Mouse (Mus musculus): ENCODE results near the gene Zfp846. TPM values are rescaled to one million over a fixed set of nuclear protein-coding genes. Genes with fewer than 3 reads are reported as not detected.

The Zfp846 gene
- polyA plus RNA-seq (2014; fragmentation: Nextera tagmentation; extraction: Ambion mirVana) = 26.3 and 34.1 TPM in 2 replicates

DNA sequence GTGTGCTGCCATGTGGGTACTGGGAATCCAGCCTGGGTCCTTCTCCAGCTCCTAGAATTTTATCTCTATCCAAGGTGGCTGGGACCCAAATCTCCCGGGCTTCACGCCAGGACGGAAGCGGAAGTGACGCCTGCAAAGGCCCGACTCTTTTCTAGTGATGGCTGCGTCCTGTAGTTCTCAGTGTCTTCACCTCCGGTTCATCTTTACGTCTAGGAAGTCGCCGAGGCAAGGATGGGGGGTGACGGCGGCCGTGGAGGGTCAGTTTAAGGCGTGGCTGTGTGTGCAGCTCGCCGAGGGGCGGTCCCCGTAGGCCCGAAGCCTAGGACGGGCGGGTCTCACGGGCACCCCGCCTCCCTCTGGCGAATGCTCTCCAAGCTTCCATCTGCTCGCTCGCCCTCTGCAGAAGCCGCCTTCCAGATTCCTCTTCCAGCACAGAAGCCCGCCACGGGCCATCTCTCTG is at the start of gene Zfp846:
Gene Zfp846, plus strand, starts transcription at position 117 of the 460 bp plus-strand sequence.
- ATAC-seq (ENCODE audit: low FRiP score) = peak; percentile 98
- WGBS = 0% methylated on average over 30 of the region's 30 CpGs
- Histone ChIP-seq H3K4me2 (replicated peaks; ENCODE audit: low read depth, low read length) (peak within 1 kb of the TSS; percentile 47), H3K4me1 (replicated peaks; ENCODE audit: control insufficient read depth, insufficient read depth, low read length) (no peaks in the 10 kb centered on the region), H3K4me3 (ENCODE audit: low read depth, low read length) (peak within 1 kb of the TSS; percentile 56), H3K36me3 (ENCODE audit: control insufficient read depth, insufficient read depth, low read length) (no peaks in the 10 kb centered on the region), H3K27ac (ENCODE audit: low read depth, low read length) (peak within 1 kb of the TSS; percentile 86), H3K9ac (ENCODE audit: low read depth, low read length) (peak within 1 kb of the TSS; percentile 71), H3K27me3 (ENCODE audit: control insufficient read depth, insufficient read depth, low read length) (peaks cover 6% of the 10 kb centered on the region), H3K9me3 (ENCODE audit: control insufficient read depth, low read length) (no peaks in the 10 kb centered on the region)
- peak; percentile 97 for DNase-seq (ENCODE audit: low spot score)

DNA sequence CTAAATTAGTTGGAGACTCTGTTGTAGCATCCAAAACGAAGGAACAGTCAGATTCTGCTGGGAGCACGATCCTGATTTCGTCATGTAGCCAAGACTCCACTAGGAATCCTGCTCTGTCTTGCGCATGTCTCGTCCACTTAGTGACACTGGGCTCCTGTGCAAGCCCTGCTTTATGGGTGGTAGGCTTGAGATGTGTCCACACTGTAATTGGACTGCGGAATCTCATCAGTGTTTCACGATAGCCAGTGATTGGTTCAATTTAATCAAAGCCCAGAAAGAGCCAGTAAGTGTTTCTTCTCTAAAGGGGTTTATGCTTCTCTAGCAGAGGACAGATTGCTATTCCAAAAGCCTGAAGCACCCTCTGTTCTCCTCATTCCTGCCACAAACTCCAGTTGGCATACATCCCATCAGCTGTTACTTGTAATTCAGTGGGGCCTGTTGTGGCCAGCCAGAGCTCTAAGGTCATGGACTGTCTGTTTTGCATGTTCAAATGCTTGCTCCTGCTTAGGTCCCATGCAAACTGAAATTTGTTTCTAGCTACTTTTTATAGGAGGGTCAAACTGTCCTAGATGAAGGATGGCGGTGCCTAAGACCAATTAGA is 46.7 kb upstream of the Zfp846 start:
- DNase-seq (ENCODE audit: low spot score) = no peak
- H3K4me1 ChIP-seq (replicated peaks; ENCODE audit: control insufficient read depth, insufficient read depth, low read length) = no peaks in the 10 kb centered on the region
- no peak overlapping the region for H3K9ac ChIP-seq (ENCODE audit: low read depth, low read length)
- ATAC-seq (ENCODE audit: low FRiP score) = no peak
- no peak overlapping the region for H3K27ac ChIP-seq (ENCODE audit: low read depth, low read length)
- no peak overlapping the region for H3K4me2 ChIP-seq (replicated peaks; ENCODE audit: low read depth, low read length)
- WGBS = 83% methylated on average over 8 of the region's 8 CpGs
- H3K9me3 ChIP-seq (ENCODE audit: control insufficient read depth, low read length) = no peaks in the 10 kb centered on the region
- H3K36me3 ChIP-seq (ENCODE audit: control insufficient read depth, insufficient read depth, low read length) = no peaks in the 10 kb centered on the region
- H3K27me3 ChIP-seq (ENCODE audit: control insufficient read depth, insufficient read depth, low read length) = peaks cover 4% of the 10 kb centered on the region; the same call in 1 of the 2 replicates
- H3K4me3 ChIP-seq (ENCODE audit: low read depth, low read length) = no peak overlapping the region

DNA sequence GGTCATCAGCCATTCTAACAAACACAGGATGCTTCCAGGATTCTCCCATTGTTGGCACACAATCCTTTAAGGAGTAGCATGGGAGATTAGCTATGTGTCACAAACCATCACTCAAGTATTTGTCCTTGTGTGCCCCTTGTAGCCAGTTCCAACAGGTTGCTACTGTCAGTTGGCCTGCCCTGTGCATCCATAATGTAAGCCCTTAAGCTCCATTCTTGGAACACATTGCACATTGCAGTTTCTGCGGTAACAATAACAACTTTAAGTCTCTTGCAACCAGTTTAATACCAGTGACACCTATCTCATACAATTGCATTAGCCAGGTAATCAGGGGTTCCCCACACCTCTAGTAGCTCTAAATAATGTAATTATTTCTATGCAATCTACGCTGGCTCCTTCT is 44.5 kb upstream of the Zfp846 start:
- Histone ChIP-seq H3K4me2 (replicated peaks; ENCODE audit: low read depth, low read length) (no peak overlapping the region), H3K27me3 (ENCODE audit: control insufficient read depth, insufficient read depth, low read length) (peaks cover 3% of the 10 kb centered on the region; the same call in 1 of the 2 replicates), H3K36me3 (ENCODE audit: control insufficient read depth, insufficient read depth, low read length) (no peaks in the 10 kb centered on the region), H3K9me3 (ENCODE audit: control insufficient read depth, low read length) (no peaks in the 10 kb centered on the region), H3K9ac (ENCODE audit: low read depth, low read length) (no peak overlapping the region), H3K4me3 (ENCODE audit: low read depth, low read length) (no peak overlapping the region), H3K4me1 (replicated peaks; ENCODE audit: control insufficient read depth, insufficient read depth, low read length) (no peaks in the 10 kb centered on the region), H3K27ac (ENCODE audit: low read depth, low read length) (no peak overlapping the region)
- WGBS = 91% methylated on average over 2 of the region's 2 CpGs
- ATAC-seq (ENCODE audit: low FRiP score) (no peak), DNase-seq (ENCODE audit: low spot score) (no peak)

DNA sequence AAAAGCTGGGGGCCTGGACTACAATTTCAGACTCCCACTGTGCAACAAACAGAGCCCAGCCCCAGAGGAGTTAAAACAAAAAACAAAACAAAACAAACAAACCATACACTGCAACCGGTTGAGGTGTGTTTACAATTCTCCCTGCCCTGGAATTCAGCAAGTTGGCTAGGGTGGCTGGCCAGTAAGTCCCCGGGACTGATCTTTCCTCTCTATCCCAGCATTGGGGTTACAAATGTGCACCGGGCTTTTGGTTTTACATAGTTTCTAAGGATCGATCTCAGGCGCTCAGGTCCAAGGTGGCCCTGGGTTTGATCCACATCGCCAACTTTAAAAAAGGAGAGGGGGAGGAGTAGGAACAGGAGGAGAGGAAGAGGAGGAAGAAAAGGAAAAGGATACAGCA is 37.6 kb upstream of the Zfp846 start:
- Histone ChIP-seq H3K4me3 (ENCODE audit: low read depth, low read length) (no peak overlapping the region), H3K36me3 (ENCODE audit: control insufficient read depth, insufficient read depth, low read length) (no peaks in the 10 kb centered on the region), H3K4me2 (replicated peaks; ENCODE audit: low read depth, low read length) (no peak overlapping the region), H3K4me1 (replicated peaks; ENCODE audit: control insufficient read depth, insufficient read depth, low read length) (no peaks in the 10 kb centered on the region), H3K27me3 (ENCODE audit: control insufficient read depth, insufficient read depth, low read length) (no peaks in the 10 kb centered on the region), H3K9ac (ENCODE audit: low read depth, low read length) (no peak overlapping the region), H3K9me3 (ENCODE audit: control insufficient read depth, low read length) (no peaks in the 10 kb centered on the region), H3K27ac (ENCODE audit: low read depth, low read length) (no peak overlapping the region)
- ATAC-seq (ENCODE audit: low FRiP score) (no peak; the same call in 1 of the 2 replicates), DNase-seq (ENCODE audit: low spot score) (no peak)
- 26% methylated on average over 6 of the region's 6 CpGs for WGBS

DNA sequence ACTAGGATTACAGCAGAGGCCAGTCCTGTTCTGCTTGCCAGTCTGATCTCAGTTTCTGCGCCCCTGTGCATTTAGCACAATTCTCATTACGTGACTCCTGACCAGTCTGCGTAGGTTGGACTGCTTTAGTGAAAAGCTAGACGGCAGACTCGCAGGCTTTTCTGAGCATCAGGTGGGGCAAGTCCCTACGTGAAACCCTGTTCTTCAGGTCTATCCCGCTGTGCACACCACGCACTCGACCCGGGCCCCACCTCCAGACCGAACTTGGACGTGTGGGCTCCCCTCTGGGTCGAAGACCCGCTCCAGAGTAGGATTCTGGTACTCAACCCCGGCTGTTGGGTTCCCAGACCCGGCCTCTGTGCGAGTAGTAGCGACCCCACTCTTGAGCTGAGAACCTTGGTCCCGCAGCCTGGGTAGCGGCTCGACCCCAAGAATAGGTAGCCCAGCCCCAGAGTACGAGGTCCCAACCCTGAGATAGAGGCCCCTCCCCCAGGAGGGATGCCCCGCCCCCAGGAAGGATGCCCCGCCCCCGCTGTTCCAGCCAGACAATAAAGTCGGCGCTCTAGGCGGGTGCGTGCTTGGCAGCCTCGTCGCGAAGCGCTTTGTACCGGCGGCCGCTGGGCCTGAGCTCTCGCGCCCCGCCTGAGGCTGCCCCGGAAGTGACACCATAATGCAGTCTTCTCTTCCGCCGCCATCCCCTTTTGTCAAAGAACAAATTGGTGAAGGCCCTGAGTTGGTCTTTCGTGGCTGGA is 36.8 kb upstream of the Zfp846 start:
- 2% methylated on average over 43 of the region's 43 CpGs for WGBS
- H3K9ac ChIP-seq (ENCODE audit: low read depth, low read length) = peak overlapping the region; percentile 66
- peak; percentile 97 for ATAC-seq (ENCODE audit: low FRiP score)

DNA sequence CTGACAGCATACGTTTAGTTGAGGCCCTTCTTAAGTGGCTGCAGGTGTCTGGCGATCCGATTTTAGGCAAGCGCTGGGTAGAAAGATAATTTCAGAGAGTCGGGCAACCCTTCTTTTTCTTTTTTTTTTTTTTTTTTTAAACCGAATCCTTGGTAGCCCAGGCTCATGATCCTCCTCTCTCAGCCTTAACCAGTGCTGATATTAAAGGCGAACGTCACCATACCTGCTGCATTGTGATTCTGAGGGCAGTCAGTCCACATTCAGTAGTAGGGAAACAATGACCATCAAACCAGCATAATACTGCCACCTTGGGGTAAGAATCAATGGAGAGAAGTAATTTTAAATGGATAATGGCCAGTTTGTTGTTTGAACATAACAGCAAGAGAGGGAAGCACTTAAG is 35.9 kb upstream of the Zfp846 start:
- Histone ChIP-seq H3K27ac (ENCODE audit: low read depth, low read length) (peak overlapping the region; percentile 90), H3K27me3 (ENCODE audit: control insufficient read depth, insufficient read depth, low read length) (no peaks in the 10 kb centered on the region), H3K9me3 (ENCODE audit: control insufficient read depth, low read length) (no peaks in the 10 kb centered on the region), H3K36me3 (ENCODE audit: control insufficient read depth, insufficient read depth, low read length) (no peaks in the 10 kb centered on the region), H3K4me2 (replicated peaks; ENCODE audit: low read depth, low read length) (peak overlapping the region; percentile 67), H3K4me3 (ENCODE audit: low read depth, low read length) (peak overlapping the region; percentile 35), H3K9ac (ENCODE audit: low read depth, low read length) (peak overlapping the region; percentile 66; the same call in 1 of the 2 replicates), H3K4me1 (replicated peaks; ENCODE audit: control insufficient read depth, insufficient read depth, low read length) (no peaks in the 10 kb centered on the region)
- ATAC-seq (ENCODE audit: low FRiP score) = no peak
- DNase-seq (ENCODE audit: low spot score) = peak; percentile 41
- 21% methylated on average over 8 of the region's 8 CpGs for WGBS

More for the DNA sequence above, 36.8 kb upstream of the Zfp846 start:
- no peaks in the 10 kb centered on the region for H3K4me1 ChIP-seq (replicated peaks; ENCODE audit: control insufficient read depth, insufficient read depth, low read length)
- peak; percentile 90 for DNase-seq (ENCODE audit: low spot score)
- no peaks in the 10 kb centered on the region for H3K36me3 ChIP-seq (ENCODE audit: control insufficient read depth, insufficient read depth, low read length)
- peak overlapping the region; percentile 67 for H3K4me2 ChIP-seq (replicated peaks; ENCODE audit: low read depth, low read length)
- H3K9me3 ChIP-seq (ENCODE audit: control insufficient read depth, low read length) = no peaks in the 10 kb centered on the region
- no peaks in the 10 kb centered on the region for H3K27me3 ChIP-seq (ENCODE audit: control insufficient read depth, insufficient read depth, low read length)
- H3K4me3 ChIP-seq (ENCODE audit: low read depth, low read length) = peak overlapping the region; percentile 35
- H3K27ac ChIP-seq (ENCODE audit: low read depth, low read length) = peak overlapping the region; percentile 90

DNA sequence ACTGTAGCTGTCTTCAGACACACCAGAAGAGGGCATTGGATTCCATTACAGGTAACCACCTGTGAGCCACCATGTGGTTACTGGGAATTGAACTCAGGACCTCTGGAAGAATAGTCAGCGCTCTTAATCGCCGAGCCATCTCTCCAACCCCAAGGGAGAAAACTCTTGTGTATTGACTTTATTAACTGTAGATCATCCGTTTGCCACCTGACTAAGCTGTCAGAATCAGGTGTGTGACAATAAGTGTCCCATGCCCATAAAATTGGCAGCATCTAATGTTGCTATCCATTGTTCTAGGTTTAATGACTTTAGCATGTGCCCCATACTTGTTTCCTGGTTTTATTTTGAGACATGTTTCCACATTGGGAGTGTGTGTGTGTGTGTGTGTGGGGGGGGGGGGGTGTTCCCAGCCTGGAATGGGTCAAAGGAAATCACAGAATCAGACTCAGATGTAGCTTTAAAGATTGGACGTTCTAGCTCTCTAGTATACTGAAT is 29.3 kb upstream of the Zfp846 start:
- H3K27me3 ChIP-seq (ENCODE audit: control insufficient read depth, insufficient read depth, low read length) = no peaks in the 10 kb centered on the region
- no peak overlapping the region for H3K4me2 ChIP-seq (replicated peaks; ENCODE audit: low read depth, low read length)
- WGBS = 69% methylated on average over 5 of the region's 5 CpGs
- H3K4me3 ChIP-seq (ENCODE audit: low read depth, low read length) = no peak overlapping the region
- H3K9me3 ChIP-seq (ENCODE audit: control insufficient read depth, low read length) = no peaks in the 10 kb centered on the region
- no peak for DNase-seq (ENCODE audit: low spot score)
- no peak overlapping the region for H3K27ac ChIP-seq (ENCODE audit: low read depth, low read length)
- no peaks in the 10 kb centered on the region for H3K4me1 ChIP-seq (replicated peaks; ENCODE audit: control insufficient read depth, insufficient read depth, low read length)
- no peaks in the 10 kb centered on the region for H3K36me3 ChIP-seq (ENCODE audit: control insufficient read depth, insufficient read depth, low read length)
- ATAC-seq (ENCODE audit: low FRiP score) = no peak
- H3K9ac ChIP-seq (ENCODE audit: low read depth, low read length) = no peak overlapping the region

DNA sequence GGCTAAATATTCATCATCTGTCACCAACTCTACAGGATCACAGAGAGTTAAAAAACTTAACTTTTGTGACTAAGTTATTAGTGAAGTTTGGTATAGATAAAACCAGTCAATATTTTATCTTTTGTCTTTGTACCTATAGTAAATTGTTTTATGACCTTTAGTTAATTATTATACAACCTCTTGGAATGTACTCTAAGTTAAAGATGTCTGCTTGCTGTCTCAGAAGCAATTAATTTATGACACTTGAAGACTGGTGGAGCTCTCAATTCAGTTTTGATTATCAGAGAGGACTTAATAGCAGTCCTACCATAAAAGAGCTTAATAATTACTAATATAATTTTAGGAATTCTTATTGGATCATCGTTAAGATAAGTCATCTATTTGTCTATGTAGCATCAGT is 28.4 kb upstream of the Zfp846 start:
- H3K9ac ChIP-seq (ENCODE audit: low read depth, low read length) = no peak overlapping the region
- H3K4me1 ChIP-seq (replicated peaks; ENCODE audit: control insufficient read depth, insufficient read depth, low read length) = no peaks in the 10 kb centered on the region
- no peaks in the 10 kb centered on the region for H3K36me3 ChIP-seq (ENCODE audit: control insufficient read depth, insufficient read depth, low read length)
- H3K27ac ChIP-seq (ENCODE audit: low read depth, low read length) = no peak overlapping the region
- no peak for ATAC-seq (ENCODE audit: low FRiP score)
- no peak overlapping the region for H3K4me2 ChIP-seq (replicated peaks; ENCODE audit: low read depth, low read length)
- H3K9me3 ChIP-seq (ENCODE audit: control insufficient read depth, low read length) = no peaks in the 10 kb centered on the region
- WGBS = 74% methylated on average over 1 of the region's 1 CpGs
- H3K4me3 ChIP-seq (ENCODE audit: low read depth, low read length) = no peak overlapping the region
- H3K27me3 ChIP-seq (ENCODE audit: control insufficient read depth, insufficient read depth, low read length) = no peaks in the 10 kb centered on the region
- DNase-seq (ENCODE audit: low spot score) = no peak

Data from hindbrain, embryonic 11.5 days (tissue).